Mouse (Mus musculus): ENCODE results near the gene Enpp3. TPM values are rescaled to one million over a fixed set of nuclear protein-coding genes. Genes with fewer than 3 reads are reported as not detected.

Gene Enpp3
- polyA plus RNA-seq, 1 experiment: 0.61 TPM

DNA sequence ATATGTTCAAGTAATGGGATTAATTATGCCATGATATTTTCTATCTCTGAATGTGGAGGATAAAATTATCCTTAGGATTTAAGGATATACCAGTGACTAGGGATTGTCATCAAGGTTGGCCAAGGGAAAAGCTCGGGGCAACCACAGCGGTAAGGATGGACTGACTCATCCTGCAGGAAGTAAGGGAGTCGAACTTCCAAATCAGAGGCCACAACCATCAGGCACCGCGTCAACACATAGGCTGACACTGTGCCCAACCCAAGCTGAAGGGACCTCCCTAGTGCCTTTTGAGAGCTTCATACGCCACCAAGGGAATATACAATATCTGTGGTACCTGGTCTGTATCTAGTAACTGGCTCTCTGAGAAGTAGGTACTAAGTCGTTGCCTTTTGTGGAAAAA, 73.1 kb downstream of the Enpp3 start:
- peaks cover 1% of the 10 kb centered on the region for H3K4me1 ChIP-seq (ENCODE audit: control insufficient read depth, insufficient read depth, low read length)
- no peak overlapping the region for H3K4me3 ChIP-seq (ENCODE audit: insufficient read depth, low read length)
- TF ChIP-seq CTCF (IDR thresholded peaks at IDR 0.05; ENCODE audit: extremely low read depth, insufficient read depth, low read length) (no peak), POLR2A (IDR thresholded peaks at IDR 0.05; ENCODE audit: extremely low read depth, insufficient read depth, low read length) (no peak)
- no peak overlapping the region for H3K27ac ChIP-seq (ENCODE audit: insufficient read depth, low read length)

DNA sequence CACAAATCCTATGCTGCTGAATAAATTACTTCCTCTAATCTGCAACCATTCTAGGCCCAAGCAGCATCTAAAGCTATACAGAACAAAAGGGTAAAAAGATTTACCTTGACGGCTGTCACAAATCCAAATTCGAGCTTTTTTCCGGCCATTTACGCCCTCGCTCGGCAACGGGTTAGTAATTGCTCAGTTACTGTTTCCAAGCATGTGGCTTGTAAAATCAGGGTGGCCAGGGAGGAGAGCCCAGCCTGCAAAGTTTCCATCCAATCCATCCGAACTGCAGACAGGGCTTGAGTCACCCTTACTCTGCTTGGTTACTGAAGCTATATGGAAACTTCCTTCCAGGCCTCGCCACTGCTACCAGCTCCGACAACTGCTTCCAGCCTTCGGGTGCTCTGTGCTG, 74.9 kb downstream of the Enpp3 start:
- Histone ChIP-seq H3K4me1 (ENCODE audit: control insufficient read depth, insufficient read depth, low read length) (peaks cover 1% of the 10 kb centered on the region), H3K27ac (ENCODE audit: insufficient read depth, low read length) (no peak overlapping the region), H3K4me3 (ENCODE audit: insufficient read depth, low read length) (no peak overlapping the region)
- TF ChIP-seq POLR2A (IDR thresholded peaks at IDR 0.05; ENCODE audit: extremely low read depth, insufficient read depth, low read length) (no peak), CTCF (IDR thresholded peaks at IDR 0.05; ENCODE audit: extremely low read depth, insufficient read depth, low read length) (no peak)

DNA sequence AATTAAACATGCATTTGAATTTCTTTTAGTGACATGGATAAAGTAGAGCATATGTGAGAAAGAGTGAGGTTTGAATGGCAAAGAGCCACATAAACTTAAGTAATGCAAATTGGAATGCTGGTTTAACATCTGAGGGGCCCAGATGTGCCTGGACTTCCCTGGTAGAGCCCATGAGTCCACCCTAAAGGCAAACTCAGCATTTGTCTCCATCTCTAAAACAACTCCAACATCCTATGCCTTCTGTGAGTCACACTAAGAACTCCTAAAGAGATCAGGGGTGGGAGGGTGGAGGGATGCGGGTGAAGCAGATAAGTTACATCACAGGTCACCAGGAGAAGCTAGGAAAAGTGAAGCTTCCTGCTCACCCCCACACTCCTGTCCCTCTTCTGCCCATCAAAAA, 76.6 kb downstream of the Enpp3 start:
- Histone ChIP-seq H3K27ac (ENCODE audit: insufficient read depth, low read length) (no peak overlapping the region), H3K4me1 (ENCODE audit: control insufficient read depth, insufficient read depth, low read length) (peaks cover 1% of the 10 kb centered on the region)
- no peak for TF ChIP-seq CTCF (IDR thresholded peaks at IDR 0.05; ENCODE audit: extremely low read depth, insufficient read depth, low read length)
- TF ChIP-seq POLR2A (IDR thresholded peaks at IDR 0.05; ENCODE audit: extremely low read depth, insufficient read depth, low read length): no peak

DNA sequence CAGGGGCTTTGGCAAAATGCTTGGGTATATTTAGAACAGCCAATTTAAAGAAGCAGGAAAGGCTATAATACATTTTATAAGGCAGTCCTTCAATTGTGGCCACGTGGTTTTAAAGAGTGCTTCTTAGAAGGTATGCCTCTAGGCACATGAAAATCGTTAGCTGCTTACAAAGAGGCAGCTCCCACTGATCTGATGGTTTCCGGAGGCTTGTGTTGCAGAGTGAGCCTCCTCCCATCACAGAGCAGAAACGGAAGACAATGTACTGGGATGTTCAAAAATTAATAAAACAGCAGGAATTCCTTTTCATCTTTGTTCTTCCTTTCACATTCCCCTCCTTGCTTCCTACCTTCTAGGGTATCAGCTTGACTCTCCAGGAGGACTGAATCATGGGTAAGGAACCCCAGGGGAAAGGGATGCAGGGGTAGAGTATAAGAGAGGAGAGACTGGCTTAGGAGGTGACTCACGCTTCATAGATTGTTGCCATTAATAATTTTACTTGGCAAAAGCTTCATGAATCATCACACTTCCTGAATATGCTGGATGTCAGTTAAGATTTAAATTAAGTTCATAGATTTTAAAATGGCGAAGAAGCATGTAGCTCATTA, 77.4 kb downstream of the Enpp3 start:
- H3K27ac ChIP-seq (ENCODE audit: insufficient read depth, low read length): no peak overlapping the region

More for the DNA sequence above, 76.6 kb downstream of the Enpp3 start:
- H3K4me3 ChIP-seq (ENCODE audit: insufficient read depth, low read length): no peak overlapping the region

DNA sequence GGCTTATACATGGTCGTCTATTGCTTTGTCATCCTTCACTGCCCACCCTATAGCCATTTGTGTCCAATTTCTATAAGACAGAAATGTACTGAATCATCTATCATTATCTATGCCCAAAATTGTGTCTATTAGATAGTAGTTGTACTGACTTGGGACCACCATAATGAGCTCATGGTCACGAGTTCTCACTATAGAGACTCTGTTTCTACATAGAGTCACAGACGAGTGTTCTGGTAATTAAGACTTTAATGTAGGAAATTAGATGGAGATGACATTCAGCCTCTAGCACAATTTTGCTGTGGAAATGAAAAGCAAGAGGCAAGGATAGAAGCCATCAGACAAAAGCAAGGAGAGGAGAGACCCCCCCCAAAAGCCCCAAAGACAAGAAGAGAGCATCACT, 78.0 kb downstream of the Enpp3 start:
- no peak overlapping the region for H3K4me3 ChIP-seq (ENCODE audit: insufficient read depth, low read length)
- peaks cover 1% of the 10 kb centered on the region for H3K4me1 ChIP-seq (ENCODE audit: control insufficient read depth, insufficient read depth, low read length)
- no peak overlapping the region for H3K27ac ChIP-seq (ENCODE audit: insufficient read depth, low read length)
- no peak for TF ChIP-seq POLR2A (IDR thresholded peaks at IDR 0.05; ENCODE audit: extremely low read depth, insufficient read depth, low read length)
- TF ChIP-seq CTCF (IDR thresholded peaks at IDR 0.05; ENCODE audit: extremely low read depth, insufficient read depth, low read length): no peak

More for the DNA sequence above, 77.4 kb downstream of the Enpp3 start:
- no peak overlapping the region for H3K4me3 ChIP-seq (ENCODE audit: insufficient read depth, low read length)
- peaks cover 1% of the 10 kb centered on the region for H3K4me1 ChIP-seq (ENCODE audit: control insufficient read depth, insufficient read depth, low read length)
- TF ChIP-seq CTCF (IDR thresholded peaks at IDR 0.05; ENCODE audit: extremely low read depth, insufficient read depth, low read length): no peak
- no peak for TF ChIP-seq POLR2A (IDR thresholded peaks at IDR 0.05; ENCODE audit: extremely low read depth, insufficient read depth, low read length)

DNA sequence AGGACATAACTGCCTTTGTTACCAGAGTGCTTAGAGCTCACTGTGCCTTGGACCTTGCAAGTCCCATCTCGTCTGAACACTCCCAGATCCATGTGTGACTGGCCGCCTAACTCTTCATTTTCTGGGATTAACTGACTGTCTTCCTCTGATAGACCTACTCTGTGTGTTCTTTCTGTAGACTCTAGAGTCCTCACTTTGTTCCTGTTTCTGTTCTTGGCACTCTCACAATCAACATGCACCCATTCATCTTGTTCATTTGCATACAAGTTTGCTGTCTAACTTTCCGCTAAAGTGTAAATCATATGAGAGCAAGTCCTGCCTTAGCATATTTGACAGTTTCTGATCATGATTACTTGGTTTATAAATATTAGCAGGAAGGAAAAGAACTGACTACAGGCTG, 79.4 kb downstream of the Enpp3 start:
- Histone ChIP-seq H3K4me3 (ENCODE audit: insufficient read depth, low read length) (no peak overlapping the region), H3K4me1 (ENCODE audit: control insufficient read depth, insufficient read depth, low read length) (peaks cover 1% of the 10 kb centered on the region), H3K27ac (ENCODE audit: insufficient read depth, low read length) (no peak overlapping the region)
- no peak for TF ChIP-seq POLR2A (IDR thresholded peaks at IDR 0.05; ENCODE audit: extremely low read depth, insufficient read depth, low read length)
- no peak for TF ChIP-seq CTCF (IDR thresholded peaks at IDR 0.05; ENCODE audit: extremely low read depth, insufficient read depth, low read length)

DNA sequence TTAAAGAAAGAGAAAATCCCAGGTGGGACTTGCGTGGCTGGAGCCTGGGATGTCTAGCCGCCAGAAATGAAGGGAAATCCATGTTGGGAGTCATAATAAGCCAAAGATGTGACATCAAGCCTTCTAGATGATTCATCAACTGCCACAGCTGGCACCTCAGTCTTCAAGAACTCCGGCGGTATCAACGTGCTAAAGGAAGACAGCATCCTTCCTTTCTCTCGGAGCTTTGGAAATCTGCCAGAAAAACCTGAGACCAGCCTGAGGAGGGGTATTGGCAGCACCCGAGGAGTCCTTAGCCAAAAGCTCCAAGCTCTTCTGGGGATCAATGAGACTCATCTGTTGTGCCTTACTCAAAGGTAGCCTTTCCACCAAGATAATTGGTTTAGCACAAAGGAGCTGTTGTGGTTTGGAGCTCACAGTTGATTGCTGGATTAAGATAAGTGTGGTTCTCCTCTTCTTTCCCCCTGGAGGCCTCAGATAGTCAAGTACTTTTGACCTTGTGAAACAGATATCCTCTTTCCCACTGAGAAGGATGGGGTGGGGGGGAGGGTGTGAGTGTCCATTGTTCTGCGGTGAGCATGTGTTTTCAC, 84.2 kb downstream of the Enpp3 start:
- Histone ChIP-seq H3K27ac (ENCODE audit: insufficient read depth, low read length) (no peak overlapping the region), H3K4me1 (ENCODE audit: control insufficient read depth, insufficient read depth, low read length) (no peaks in the 10 kb centered on the region; the same call in 1 of the 2 replicates)
- TF ChIP-seq CTCF (IDR thresholded peaks at IDR 0.05; ENCODE audit: extremely low read depth, insufficient read depth, low read length): no peak

DNA sequence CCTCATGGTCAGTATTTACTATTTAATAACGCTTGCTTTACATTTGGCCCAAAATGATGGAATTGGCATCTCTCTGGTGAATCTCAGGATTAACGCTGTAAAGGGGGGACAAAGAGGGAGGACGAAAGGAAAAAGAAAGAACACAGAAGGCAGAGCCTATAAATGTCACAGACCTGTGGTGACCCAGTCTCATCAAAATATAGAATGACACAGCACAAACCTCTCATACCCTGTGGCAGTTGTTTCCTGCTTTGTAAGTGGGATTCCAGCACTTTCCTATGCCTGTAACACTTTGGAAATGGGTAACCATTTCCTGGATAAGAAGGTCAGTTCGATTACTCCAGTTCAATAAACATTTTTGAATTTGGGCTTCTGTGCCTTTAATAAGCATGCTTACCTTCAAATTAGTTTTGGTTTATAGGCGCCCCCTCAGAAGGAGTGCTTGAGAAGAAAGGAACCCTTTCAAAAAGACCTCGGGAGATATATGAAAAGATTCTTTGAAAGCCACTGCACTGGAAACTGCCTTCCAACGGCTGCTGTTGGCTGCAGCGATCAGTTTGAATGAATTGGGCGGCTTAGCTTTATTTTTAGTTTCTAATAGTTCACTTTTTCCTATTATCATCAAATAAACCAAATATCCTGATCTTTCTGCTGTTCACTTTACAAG, 87.6 kb downstream of the Enpp3 start:
- TF ChIP-seq POLR2A (IDR thresholded peaks at IDR 0.05; ENCODE audit: extremely low read depth, insufficient read depth, low read length) (no peak), CTCF (IDR thresholded peaks at IDR 0.05; ENCODE audit: extremely low read depth, insufficient read depth, low read length) (no peak)
- Histone ChIP-seq H3K27ac (ENCODE audit: insufficient read depth, low read length) (no peak overlapping the region), H3K4me3 (ENCODE audit: insufficient read depth, low read length) (no peak overlapping the region; the same call in 1 of the 2 replicates), H3K4me1 (ENCODE audit: control insufficient read depth, insufficient read depth, low read length) (no peaks in the 10 kb centered on the region; the same call in 1 of the 2 replicates)

More for the DNA sequence above, 84.2 kb downstream of the Enpp3 start:
- H3K4me3 ChIP-seq (ENCODE audit: insufficient read depth, low read length): no peak overlapping the region

DNA sequence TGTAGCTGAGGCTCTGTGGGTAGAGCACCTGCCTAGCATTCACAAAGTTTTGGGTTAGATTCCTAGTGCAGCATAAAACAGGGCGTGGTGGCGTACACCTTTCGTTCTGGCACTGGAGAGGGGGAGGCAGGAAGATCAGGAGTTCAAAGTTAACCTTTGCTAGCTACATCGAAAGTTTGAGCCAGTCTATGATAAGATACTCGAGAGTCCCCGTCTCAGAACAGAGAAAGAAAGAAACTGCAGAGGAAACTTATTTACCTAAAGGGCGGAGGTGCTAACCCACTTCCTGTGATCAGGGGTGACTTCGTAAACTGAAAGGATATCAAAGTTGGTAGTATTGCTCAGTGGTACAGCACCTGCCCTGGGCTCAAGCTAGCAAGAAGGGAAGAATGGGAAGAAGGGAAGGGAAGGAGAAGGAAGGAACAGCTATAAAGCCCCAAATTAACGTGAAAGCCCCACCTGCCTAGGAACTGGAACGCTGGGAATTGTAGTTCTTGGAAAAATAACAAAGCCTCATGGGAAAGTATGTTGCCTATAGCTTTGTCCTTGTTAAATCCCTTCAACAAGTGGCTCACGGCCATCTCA, 88.3 kb downstream of the Enpp3 start:
- H3K4me3 ChIP-seq (ENCODE audit: insufficient read depth, low read length): peak overlapping the region; percentile 29
- no peaks in the 10 kb centered on the region; the same call in 1 of the 2 replicates for H3K4me1 ChIP-seq (ENCODE audit: control insufficient read depth, insufficient read depth, low read length)
- TF ChIP-seq POLR2A (IDR thresholded peaks at IDR 0.05; ENCODE audit: extremely low read depth, insufficient read depth, low read length): no peak
- TF ChIP-seq CTCF (IDR thresholded peaks at IDR 0.05; ENCODE audit: extremely low read depth, insufficient read depth, low read length): no peak
- no peak overlapping the region for H3K27ac ChIP-seq (ENCODE audit: insufficient read depth, low read length)

Measured in cortical plate, adult 2 months (tissue).